Mouse (Mus musculus) midbrain, embryonic 16.5 days (tissue): Measurements from ENCODE around the gene Lyrm9. TPM values are rescaled to one million over a fixed set of nuclear protein-coding genes. Genes with fewer than 3 reads are reported as not detected.

Experiments used
- ATAC-seq: fragments of 200-750 bp; cut with Nextera tagmentation; 2 replicates; pipeline ENCODE4 v1.8.0; 2017; ENCODE audit warnings: moderate TSS enrichment
- H3K27ac ChIP-seq: fragments of 300-500 bp; sonication (generic); 2 replicates; pipeline ENCODE4 v1.5.1; 2014; ENCODE audit warnings: mild to moderate bottlenecking, low read length, mixed read lengths
- H3K27me3 ChIP-seq: fragments of 300-500 bp; sonication (generic); 2 replicates; pipeline ENCODE4 v1.6.1; 2014; ENCODE audit warnings: low read depth, low read length, mixed read lengths; ENCODE audit not compliant: control insufficient read depth, insufficient read depth
- H3K36me3 ChIP-seq: fragments of 300-500 bp; sonication (generic); 2 replicates; pipeline ENCODE4 v1.6.1; 2014; ENCODE audit warnings: mild to moderate bottlenecking, low read length, moderate library complexity, mixed read lengths; ENCODE audit not compliant: control insufficient read depth, insufficient read depth
- H3K4me1 ChIP-seq: fragments of 300-500 bp; sonication (generic); 2 replicates; pipeline ENCODE4 v1.6.1; 2014; ENCODE audit warnings: mild to moderate bottlenecking, low read length, mixed read lengths; ENCODE audit not compliant: control insufficient read depth, insufficient read depth
- H3K4me2 ChIP-seq: fragments of 300-500 bp; sonication (generic); 2 replicates; pipeline ENCODE4 v1.6.1; 2014; ENCODE audit warnings: mild to moderate bottlenecking, low read length, mixed read lengths
- H3K4me3 ChIP-seq: fragments of 300-500 bp; sonication (generic); 2 replicates; pipeline ENCODE4 v1.5.1; 2014; ENCODE audit warnings: low read depth, mild to moderate bottlenecking, low read length, moderate library complexity, mixed read lengths
- H3K9ac ChIP-seq: fragments of 300-500 bp; sonication (generic); 2 replicates; pipeline ENCODE4 v1.6.1; 2014; ENCODE audit warnings: low read depth, low read length, mixed read lengths
- H3K9me3 ChIP-seq: fragments of 300-500 bp; sonication (generic); replicated peaks from 2 replicates; pipeline ENCODE4 v1.6.1; 2014; ENCODE audit warnings: mild to moderate bottlenecking, low read length, mixed read lengths; ENCODE audit not compliant: control insufficient read depth, poor library complexity, severe bottlenecking
- WGBS: fragments of 180-500 bp; shearing (Covaris S2); extraction: QIAGEN DNeasy Blood & Tissue Kit; methylation state at CpG from one replicate; pipeline ENCODE4 v1.1.7; 2014; 5-methylcytosine and 5-hydroxymethylcytosine counted together
- polyA plus RNA-seq: library from polyadenylated mRNA; unstranded; fragments of >200 nt; fragmentation: Nextera tagmentation; extraction: Ambion mirVana; gene quantifications from 2 replicates; pipeline ENCODE4 v1.2.1, GENCODE M21; 2015

Gene Lyrm9
- polyA plus RNA-seq, 1 experiment from 2014 or later: 47.9 TPM

DNA sequence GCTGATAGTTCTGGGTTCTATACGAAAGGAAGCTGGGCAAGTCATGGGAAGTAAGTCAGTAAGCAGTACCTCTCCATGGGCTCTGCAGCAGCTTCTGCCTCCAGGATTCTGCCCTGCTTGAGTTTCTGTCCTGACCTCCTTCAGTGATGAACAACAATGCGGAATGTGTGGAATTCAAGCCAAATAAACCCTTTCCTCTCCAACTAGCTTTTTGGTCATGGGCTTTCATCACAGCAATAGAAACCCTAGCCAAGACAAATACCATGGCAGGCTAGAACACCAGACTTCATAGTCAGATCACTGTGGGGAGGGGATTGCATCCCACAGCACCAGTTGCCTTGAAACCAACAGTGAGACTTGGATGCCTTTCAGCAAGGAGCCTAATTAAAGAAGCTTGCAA is 46.4 kb downstream of the Lyrm9 start:
- H3K9ac ChIP-seq: no peak overlapping the region

DNA sequence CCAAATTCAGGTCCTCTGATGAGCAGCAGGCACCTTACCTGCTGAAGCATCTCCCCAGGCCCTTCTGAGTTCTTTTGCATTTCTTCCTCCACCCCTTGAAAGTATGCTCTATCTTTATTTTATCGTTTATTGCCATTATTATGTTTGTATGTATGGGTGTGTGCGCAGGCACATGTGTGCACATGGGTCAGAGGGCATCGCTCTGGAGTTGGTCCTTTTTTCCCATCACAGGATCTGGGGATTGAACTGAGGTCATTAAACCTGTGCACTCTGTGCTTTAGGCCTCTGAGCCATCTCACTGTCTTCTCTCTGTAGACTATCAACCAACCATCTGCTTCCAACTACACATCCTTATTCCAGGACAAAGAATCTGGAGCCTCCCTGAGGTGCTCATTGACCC is 53.3 kb downstream of the Lyrm9 start:
- H3K27me3 ChIP-seq: no peaks in the 10 kb centered on the region
- H3K27ac ChIP-seq: no peak overlapping the region
- no peak overlapping the region for H3K4me2 ChIP-seq
- no peaks in the 10 kb centered on the region for H3K9me3 ChIP-seq
- no peak for ATAC-seq
- H3K36me3 ChIP-seq: no peaks in the 10 kb centered on the region
- 92% methylated on average over 3 of the region's 3 CpGs for WGBS
- no peak overlapping the region for H3K4me3 ChIP-seq
- no peak overlapping the region for H3K9ac ChIP-seq
- no peaks in the 10 kb centered on the region for H3K4me1 ChIP-seq

More for the DNA sequence above, 46.4 kb downstream of the Lyrm9 start:
- no peak overlapping the region for H3K4me3 ChIP-seq
- H3K9me3 ChIP-seq: no peaks in the 10 kb centered on the region
- ATAC-seq: no peak
- no peak overlapping the region for H3K27ac ChIP-seq
- no peaks in the 10 kb centered on the region for H3K27me3 ChIP-seq
- no peaks in the 10 kb centered on the region for H3K36me3 ChIP-seq
- no peaks in the 10 kb centered on the region for H3K4me1 ChIP-seq
- WGBS: 78% methylated on average over 2 of the region's 2 CpGs
- no peak overlapping the region for H3K4me2 ChIP-seq

DNA sequence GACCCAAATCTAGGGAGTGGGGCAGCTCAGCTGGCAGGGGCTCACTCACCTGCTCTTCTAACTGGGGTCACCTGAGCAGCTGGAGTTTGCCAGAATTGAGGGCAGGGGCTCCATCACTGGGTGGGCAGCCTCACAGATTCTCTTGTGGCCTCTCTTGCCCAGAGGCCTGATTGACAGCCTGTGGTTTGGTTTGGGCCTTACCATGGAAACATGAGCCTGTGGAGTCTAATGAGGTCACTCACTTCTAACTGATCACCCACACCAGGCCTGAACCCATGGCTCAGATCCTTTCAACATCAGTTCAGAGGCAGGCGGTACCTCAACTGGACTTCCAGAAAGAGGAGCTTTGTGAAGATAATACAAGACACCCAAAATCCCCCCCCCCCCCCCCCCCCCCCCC is 60.3 kb downstream of the Lyrm9 start:
- peak; percentile 51 for ATAC-seq
- Histone ChIP-seq H3K27me3 (no peaks in the 10 kb centered on the region), H3K4me1 (peaks cover 16% of the 10 kb centered on the region), H3K27ac (peak overlapping the region; percentile 87), H3K4me2 (no peak overlapping the region), H3K9me3 (no peaks in the 10 kb centered on the region), H3K4me3 (no peak overlapping the region), H3K36me3 (no peaks in the 10 kb centered on the region), H3K9ac (no peak overlapping the region)
- WGBS: 6% methylated on average over 1 of the region's 1 CpGs

DNA sequence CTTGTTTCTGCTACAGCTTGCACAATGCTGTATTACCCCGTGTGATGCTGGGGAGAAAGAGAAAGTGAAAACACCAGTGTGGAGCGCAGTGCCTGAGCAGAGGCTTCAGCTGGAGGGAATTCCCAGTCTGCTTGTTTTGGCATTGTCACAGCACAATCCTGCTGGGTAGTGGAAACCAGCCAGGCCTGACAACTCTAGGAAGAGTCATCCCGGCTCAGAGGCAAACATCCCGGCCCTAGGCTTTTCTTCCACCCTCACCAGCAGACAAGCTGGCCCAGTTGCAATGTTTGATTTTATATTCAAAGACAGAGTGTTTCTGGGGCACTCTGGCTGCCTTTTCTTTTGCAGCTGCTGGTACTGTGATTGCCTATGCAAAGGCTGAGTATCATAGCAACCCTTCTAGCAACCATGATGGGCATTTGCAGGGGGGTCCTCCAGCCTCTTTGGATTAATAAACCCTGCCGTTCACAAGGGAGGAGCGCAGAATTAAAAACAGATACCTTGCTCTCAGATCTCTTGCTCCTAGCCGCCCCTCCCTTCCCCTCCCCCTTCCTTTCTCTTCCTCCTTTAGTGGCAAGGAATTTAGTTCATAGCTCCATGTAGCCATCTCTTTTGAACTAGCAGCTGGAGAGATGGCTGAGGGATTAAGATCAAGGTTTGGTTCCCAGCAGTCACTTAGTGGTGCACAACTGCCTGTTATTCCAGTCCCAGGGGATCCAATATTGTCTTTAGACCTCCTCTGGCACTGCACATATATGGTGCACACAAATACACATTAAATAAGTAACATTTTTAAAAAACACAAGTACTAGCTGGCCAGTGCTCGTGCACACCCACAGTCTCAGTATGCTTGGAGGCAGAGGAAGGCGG is 61.0 kb downstream of the Lyrm9 start:
- 12% methylated on average over 9 of the region's 9 CpGs for WGBS
- H3K4me1 ChIP-seq: peaks cover 16% of the 10 kb centered on the region
- no peaks in the 10 kb centered on the region for H3K36me3 ChIP-seq
- no peaks in the 10 kb centered on the region for H3K27me3 ChIP-seq
- no peaks in the 10 kb centered on the region for H3K9me3 ChIP-seq
- peak; percentile 87 for ATAC-seq
- peak overlapping the region; percentile 87 for H3K27ac ChIP-seq
- no peak overlapping the region for H3K4me3 ChIP-seq
- H3K4me2 ChIP-seq: peak overlapping the region; percentile 7; the same call in 1 of the 2 replicates
- H3K9ac ChIP-seq: peak overlapping the region; percentile 26; the same call in 1 of the 2 replicates

DNA sequence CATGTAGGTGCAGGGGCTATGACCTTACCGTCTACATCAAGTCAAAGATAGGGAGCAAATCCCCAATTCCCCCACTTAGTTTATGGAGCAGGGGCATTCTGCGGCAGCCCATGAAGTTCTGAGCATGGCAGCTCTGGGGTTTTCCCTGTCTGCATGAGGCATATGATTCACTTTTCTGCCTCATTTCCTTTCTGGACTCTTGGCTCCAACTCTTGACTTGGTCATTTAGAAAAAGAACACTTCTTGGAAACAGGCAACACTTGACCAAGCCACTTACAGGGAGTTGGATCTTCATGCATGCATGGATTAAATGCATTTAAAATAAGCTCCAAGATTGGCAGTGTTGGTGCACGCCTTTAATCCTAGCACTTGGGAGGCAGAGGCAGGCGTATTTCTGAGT is 62.8 kb downstream of the Lyrm9 start:
- no peak for ATAC-seq

More for the DNA sequence above, 62.8 kb downstream of the Lyrm9 start:
- Histone ChIP-seq H3K27me3 (no peaks in the 10 kb centered on the region), H3K4me3 (no peak overlapping the region), H3K9ac (no peak overlapping the region), H3K9me3 (no peaks in the 10 kb centered on the region), H3K36me3 (no peaks in the 10 kb centered on the region), H3K4me2 (no peak overlapping the region), H3K27ac (no peak overlapping the region), H3K4me1 (peaks cover 16% of the 10 kb centered on the region)
- 94% methylated on average over 4 of the region's 4 CpGs for WGBS

Other genes starting within 250 kb of the Lyrm9 start
- 26.2 and 27.7 TPM in 2 replicates for gene Nlk, start 129.2 kb upstream of the Lyrm9 start, polyA plus RNA-seq
- gene Ccnq, start 74.9 kb upstream of the Lyrm9 start, polyA plus RNA-seq: 25.2 and 27.8 TPM in 2 replicates
- 0.87 and 1.1 TPM in 2 replicates for gene Nos2, start 94.2 kb downstream of the Lyrm9 start, polyA plus RNA-seq
- gene Lgals9, start 158.4 kb downstream of the Lyrm9 start, polyA plus RNA-seq: 7.6 and 8.0 TPM in 2 replicates